Mouse (Mus musculus) testis, adult 2 months (tissue): Measurements from ENCODE around the gene Stk39.

Source experiments
- CTCF ChIP-seq: fragments of 200-500 bp; IDR thresholded peaks from 2 replicates; pipeline ENCODE4 v1.5.1; 2012; ENCODE audit warnings: low read depth, mild to moderate bottlenecking, inconsistent platforms, low read length, moderate library complexity; ENCODE audit not compliant: control insufficient read depth, insufficient read depth, insufficient replicate concordance
- POLR2A ChIP-seq: fragments of 200-500 bp; IDR thresholded peaks from 2 replicates; pipeline ENCODE4 v1.6.1; 2012; ENCODE audit warnings: low read depth, mild to moderate bottlenecking, inconsistent platforms, low read length, moderate library complexity; ENCODE audit not compliant: control insufficient read depth

GRCm38 (mm10) chr2:68310121-68310520 is 161.9 kb downstream of the Stk39 start:
- TF ChIP-seq POLR2A, result no peak
- TF ChIP-seq CTCF, result no peak
